Mouse (Mus musculus): Measurements from ENCODE around the gene Snap47.

Snap47 gene

GRCm38 (mm10) chr11:59421967-59422366, 29.0 kb downstream of the Snap47 start:
- DNase-seq (ENCODE audit: low read depth, low spot score), result no peak

GRCm38 (mm10) chr11:59421436-59421835, 29.6 kb downstream of the Snap47 start:
- no peak for DNase-seq (ENCODE audit: low read depth, low spot score)

- no peak for DNase-seq (ENCODE audit: low read depth, low spot score)
Observed at GRCm38 (mm10) chr11:59418708-59419107, 32.3 kb downstream of the Snap47 start.

GRCm38 (mm10) chr11:59412999-59413863, 37.8 kb downstream of the Snap47 start:
- no peak for DNase-seq (ENCODE audit: low read depth, low spot score)

- DNase-seq (ENCODE audit: low read depth, low spot score), result no peak
Observed at GRCm38 (mm10) chr11:59412058-59412457, 38.9 kb downstream of the Snap47 start.

GRCm38 (mm10) chr11:59410851-59411250, 40.1 kb downstream of the Snap47 start:
- no peak for DNase-seq (ENCODE audit: low read depth, low spot score)

GRCm38 (mm10) chr11:59405761-59406160, 45.2 kb downstream of the Snap47 start:
- no peak for DNase-seq (ENCODE audit: low read depth, low spot score)

GRCm38 (mm10) chr11:59400876-59401275, 50.1 kb downstream of the Snap47 start:
- no peak for DNase-seq (ENCODE audit: low read depth, low spot score)

GRCm38 (mm10) chr11:59399830-59400229, 51.2 kb downstream of the Snap47 start:
- no peak for DNase-seq (ENCODE audit: low read depth, low spot score)

GRCm38 (mm10) chr11:59397536-59398371, 53.2 kb downstream of the Snap47 start:
- no peak for DNase-seq (ENCODE audit: low read depth, low spot score)

GRCm38 (mm10) chr11:59394451-59394850, 56.5 kb downstream of the Snap47 start:
- no peak for DNase-seq (ENCODE audit: low read depth, low spot score)

- DNase-seq (ENCODE audit: low read depth, low spot score), result peak; percentile 91
Observed at GRCm38 (mm10) chr11:59393591-59393990, 57.4 kb downstream of the Snap47 start.

- DNase-seq (ENCODE audit: low read depth, low spot score), result no peak
Observed at GRCm38 (mm10) chr11:59392300-59392699, 58.7 kb downstream of the Snap47 start.

GRCm38 (mm10) chr11:59390470-59390869, 60.5 kb downstream of the Snap47 start:
- DNase-seq (ENCODE audit: low read depth, low spot score), result no peak

GRCm38 (mm10) chr11:59389617-59390016, 61.4 kb downstream of the Snap47 start:
- DNase-seq (ENCODE audit: low read depth, low spot score), result no peak

GRCm38 (mm10) chr11:59388806-59389205, 62.2 kb downstream of the Snap47 start:
- DNase-seq (ENCODE audit: low read depth, low spot score), result no peak

GRCm38 (mm10) chr11:59387471-59387870, 63.5 kb downstream of the Snap47 start:
- DNase-seq (ENCODE audit: low read depth, low spot score), result no peak

GRCm38 (mm10) chr11:59385123-59385522, 65.9 kb downstream of the Snap47 start:
- no peak for DNase-seq (ENCODE audit: low read depth, low spot score)

- DNase-seq (ENCODE audit: low read depth, low spot score), result peak; percentile 52
Observed at GRCm38 (mm10) chr11:59384441-59384959, 66.5 kb downstream of the Snap47 start.

- no peak for DNase-seq (ENCODE audit: low read depth, low spot score)
Observed at GRCm38 (mm10) chr11:59379547-59379946, 71.4 kb downstream of the Snap47 start.

GRCm38 (mm10) chr11:59377999-59378398, 73.0 kb downstream of the Snap47 start:
- DNase-seq (ENCODE audit: low read depth, low spot score), result no peak

- DNase-seq (ENCODE audit: low read depth, low spot score), result no peak
Observed at GRCm38 (mm10) chr11:59375475-59375874, 75.5 kb downstream of the Snap47 start, which contains the start of gene Prss38. Gene Prss38 (minus strand): TSS chr11:59375657.

All from forelimb bud, embryonic 11.5 days (tissue).